Mouse (Mus musculus) heart, adult 18-20 months (tissue): ENCODE measurements around the gene Oaz3. TPM values are rescaled to one million over a fixed set of nuclear protein-coding genes. Genes with fewer than 3 reads are reported as not detected.

Experiments
- DNase-seq, 2 experiments: peaks; one replicate each; pipeline ENCODE4 v3.0.0; 2021 to 2022; ENCODE audit warnings: mixed read lengths in 1 of 2
- long read RNA-seq, 2 experiments: library from polyadenylated mRNA; stranded (forward); transcript quantifications; one replicate each; pipeline ENCODE4 v2.0.0; 2021
- total RNA-seq, 2 experiments: library from RNA; stranded (reverse); gene quantifications; 2 replicates each; pipeline ENCODE4 v1.2.3; 2021

Oaz3 gene
- total RNA-seq, result not detected
- long read RNA-seq, experiment 1, result 0 reads
- long read RNA-seq, experiment 2, result 0 reads

- no peak for DNase-seq
Observed at GRCm38 (mm10) chr3:94443597-94443964, at the start of gene Oaz3. Gene Oaz3, minus strand, starts transcription at chr3:94443915.

GRCm38 (mm10) chr3:94487581-94487980 lies 43.9 kb upstream of the Oaz3 start:
- DNase-seq, result no peak

GRCm38 (mm10) chr3:94485922-94486321 lies 42.2 kb upstream of the Oaz3 start:
- no peak for DNase-seq

- no peak for DNase-seq
Observed at GRCm38 (mm10) chr3:94483790-94484439, 40.2 kb upstream of the Oaz3 start.

- peak; percentile 20 to 59 for DNase-seq
Observed at GRCm38 (mm10) chr3:94482764-94483385, 39.2 kb upstream of the Oaz3 start.

- no peak for DNase-seq
Observed at GRCm38 (mm10) chr3:94481429-94481828, 37.7 kb upstream of the Oaz3 start.

GRCm38 (mm10) chr3:94480291-94480884 lies 36.7 kb upstream of the Oaz3 start, which contains the start of gene Riiad1:
Gene Riiad1, minus strand, starts transcription at chr3:94480341.
- no peak for DNase-seq

GRCm38 (mm10) chr3:94479564-94479963 lies 35.8 kb upstream of the Oaz3 start:
- no peak for DNase-seq

GRCm38 (mm10) chr3:94478591-94479169 lies 35.0 kb upstream of the Oaz3 start:
- DNase-seq, result no peak

- DNase-seq, result no peak
Observed at GRCm38 (mm10) chr3:94477981-94478422, 34.3 kb upstream of the Oaz3 start, which contains the start of gene Celf3. Gene Celf3, plus strand, starts transcription at chr3:94478295.

GRCm38 (mm10) chr3:94477444-94477843 lies 33.7 kb upstream of the Oaz3 start:
- DNase-seq, result no peak

- DNase-seq, result no peak
Observed at GRCm38 (mm10) chr3:94476301-94477035, 32.8 kb upstream of the Oaz3 start.

- peak in 1 of 2 experiments; percentile 16 for DNase-seq
Observed at GRCm38 (mm10) chr3:94473567-94474232, 30.0 kb upstream of the Oaz3 start.

- DNase-seq, result no peak
Observed at GRCm38 (mm10) chr3:94473115-94473505, 29.4 kb upstream of the Oaz3 start.

GRCm38 (mm10) chr3:94472447-94473114 lies 28.9 kb upstream of the Oaz3 start:
- peak; percentile 44 to 48 for DNase-seq

GRCm38 (mm10) chr3:94468931-94469330 lies 25.2 kb upstream of the Oaz3 start:
- no peak for DNase-seq

- DNase-seq, result no peak
Observed at GRCm38 (mm10) chr3:94465632-94466430, 22.1 kb upstream of the Oaz3 start.

GRCm38 (mm10) chr3:94463926-94464578 lies 20.3 kb upstream of the Oaz3 start:
- DNase-seq, result no peak

- no peak for DNase-seq
Observed at GRCm38 (mm10) chr3:94459834-94460233, 16.1 kb upstream of the Oaz3 start.

GRCm38 (mm10) chr3:94457055-94457454 lies 13.3 kb upstream of the Oaz3 start:
- no peak for DNase-seq
